Mouse (Mus musculus): ENCODE results near the gene Stx8. TPM values are rescaled to one million over a fixed set of nuclear protein-coding genes. Genes with fewer than 3 reads are reported as not detected.

Gene Stx8
- polyA plus RNA-seq, 1 experiment from 2014 or later = 64.1 TPM

DNA sequence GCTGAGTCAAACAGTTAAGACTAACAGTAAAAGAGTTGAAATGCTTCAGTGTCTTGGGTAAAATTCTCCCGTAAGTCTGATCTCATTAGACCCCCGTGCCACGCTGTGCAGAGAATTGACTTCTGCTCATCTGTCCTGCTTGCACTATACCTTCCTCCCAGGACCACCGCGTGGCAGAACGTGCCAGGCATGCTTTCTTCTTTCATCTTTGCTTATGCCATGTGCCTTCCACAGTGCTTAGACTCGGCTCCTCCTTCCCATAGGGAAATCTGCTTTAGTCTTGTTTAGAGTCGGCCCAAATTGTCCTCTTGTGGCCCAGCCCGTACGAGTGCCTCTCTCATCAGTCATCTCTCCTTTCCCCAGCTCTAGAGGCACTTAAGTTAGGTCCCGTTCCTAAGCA, 1.8 kb downstream of the Stx8 start:
- Histone ChIP-seq H3K27me3 (ENCODE audit: control insufficient read depth, insufficient read depth, low read depth, low read length) (no peaks in the 10 kb centered on the region), H3K9ac (ENCODE audit: low read depth, low read length) (no peak overlapping the region), H3K4me2 (ENCODE audit: low read length) (0 out of 2 replicates have a peak overlapping the region, but pooled peaks have one; percentile 12), H3K36me3 (ENCODE audit: control insufficient read depth, insufficient read depth, low read length) (0 out of 2 replicates have a peak, but pooled peaks cover 2% of the 10 kb centered on the region), H3K27ac (ENCODE audit: low read length) (no peak overlapping the region), H3K4me1 (ENCODE audit: control insufficient read depth, insufficient read depth, low read length) (peaks cover 17% of the 10 kb centered on the region), H3K9me3 (replicated peaks; ENCODE audit: control insufficient read depth, low read length, poor library complexity, severe bottlenecking) (no peaks in the 10 kb centered on the region), H3K4me3 (ENCODE audit: low read depth, low read length) (no peak overlapping the region)
- WGBS = 47% methylated on average over 11 of the region's 11 CpGs
- no peak for ATAC-seq

- Histone ChIP-seq H3K27ac (ENCODE audit: low read length) (no peak overlapping the region), H3K4me1 (ENCODE audit: control insufficient read depth, insufficient read depth, low read length) (peaks cover 5% of the 10 kb centered on the region; the same call in 1 of the 2 replicates), H3K27me3 (ENCODE audit: control insufficient read depth, insufficient read depth, low read depth, low read length) (no peaks in the 10 kb centered on the region), H3K4me3 (ENCODE audit: low read depth, low read length) (no peak overlapping the region), H3K9ac (ENCODE audit: low read depth, low read length) (no peak overlapping the region), H3K4me2 (ENCODE audit: low read length) (no peak overlapping the region), H3K36me3 (ENCODE audit: control insufficient read depth, insufficient read depth, low read length) (peaks cover 9% of the 10 kb centered on the region; the same call in 1 of the 2 replicates), H3K9me3 (replicated peaks; ENCODE audit: control insufficient read depth, low read length, poor library complexity, severe bottlenecking) (no peaks in the 10 kb centered on the region)
- no peak for ATAC-seq
- WGBS = 82% methylated on average over 1 of the region's 1 CpGs
Observed at GRCm38 (mm10) chr11:67972606-67973005, 6.6 kb downstream of the Stx8 start.

- H3K4me1 ChIP-seq (ENCODE audit: control insufficient read depth, insufficient read depth, low read length) = no peaks in the 10 kb centered on the region; the same call in 1 of the 2 replicates
- no peak overlapping the region for H3K9ac ChIP-seq (ENCODE audit: low read depth, low read length)
- no peaks in the 10 kb centered on the region for H3K9me3 ChIP-seq (replicated peaks; ENCODE audit: control insufficient read depth, low read length, poor library complexity, severe bottlenecking)
- H3K27ac ChIP-seq (ENCODE audit: low read length) = no peak overlapping the region
- H3K4me2 ChIP-seq (ENCODE audit: low read length) = no peak overlapping the region
- 90% methylated on average over 5 of the region's 5 CpGs for WGBS
- ATAC-seq = no peak
- H3K27me3 ChIP-seq (ENCODE audit: control insufficient read depth, insufficient read depth, low read depth, low read length) = no peaks in the 10 kb centered on the region
- peaks cover 9% of the 10 kb centered on the region; the same call in 1 of the 2 replicates for H3K36me3 ChIP-seq (ENCODE audit: control insufficient read depth, insufficient read depth, low read length)
- no peak overlapping the region for H3K4me3 ChIP-seq (ENCODE audit: low read depth, low read length)
Observed at GRCm38 (mm10) chr11:67973225-67973624, 7.2 kb downstream of the Stx8 start.

DNA sequence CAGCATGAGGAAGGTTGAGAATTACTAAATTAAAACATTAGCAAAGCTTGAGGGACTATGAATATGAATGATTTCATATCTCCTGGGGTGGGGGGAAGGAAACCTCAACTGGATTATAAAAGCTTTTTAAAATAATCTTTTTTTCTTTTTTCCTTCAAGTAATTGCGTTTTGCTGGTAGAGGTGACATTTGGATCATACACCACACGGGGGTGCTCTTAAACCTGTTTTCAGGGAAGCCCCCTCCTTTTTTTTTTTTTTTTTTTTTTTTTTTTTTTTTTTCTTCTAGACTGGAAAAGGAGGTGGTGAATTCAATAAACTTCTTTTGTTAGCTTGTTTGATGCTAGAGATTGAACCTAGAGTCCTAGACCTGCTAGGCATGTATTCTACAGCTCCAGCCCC, 9.3 kb downstream of the Stx8 start:
- ATAC-seq = no peak
- Histone ChIP-seq H3K4me3 (ENCODE audit: low read depth, low read length) (no peak overlapping the region), H3K4me1 (ENCODE audit: control insufficient read depth, insufficient read depth, low read length) (no peaks in the 10 kb centered on the region), H3K9me3 (replicated peaks; ENCODE audit: control insufficient read depth, low read length, poor library complexity, severe bottlenecking) (no peaks in the 10 kb centered on the region), H3K27me3 (ENCODE audit: control insufficient read depth, insufficient read depth, low read depth, low read length) (no peaks in the 10 kb centered on the region), H3K9ac (ENCODE audit: low read depth, low read length) (no peak overlapping the region), H3K36me3 (ENCODE audit: control insufficient read depth, insufficient read depth, low read length) (peaks cover 9% of the 10 kb centered on the region; the same call in 1 of the 2 replicates), H3K4me2 (ENCODE audit: low read length) (no peak overlapping the region), H3K27ac (ENCODE audit: low read length) (no peak overlapping the region)
- 11% methylated on average over 2 of the region's 2 CpGs for WGBS

DNA sequence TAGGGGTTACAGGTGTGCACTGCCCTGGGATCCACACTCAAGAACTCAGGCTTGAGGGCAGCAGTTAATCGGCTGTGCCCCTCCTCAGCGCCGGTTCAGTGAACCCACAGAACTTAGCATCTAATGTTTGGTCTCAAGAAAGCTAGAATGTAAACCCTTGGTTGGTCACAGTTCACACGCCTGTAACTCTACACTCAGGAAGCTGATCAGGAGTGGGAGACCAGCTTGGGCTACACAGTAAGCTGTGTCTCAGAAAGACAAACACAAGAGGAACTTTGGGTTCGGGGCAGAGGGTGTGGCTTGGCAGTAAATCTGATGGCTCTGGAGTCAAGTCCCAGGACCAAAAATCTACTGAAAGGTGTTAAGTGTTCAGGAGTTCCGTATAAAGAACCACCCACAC, 17.6 kb downstream of the Stx8 start:
- Histone ChIP-seq H3K27me3 (ENCODE audit: control insufficient read depth, insufficient read depth, low read depth, low read length) (no peaks in the 10 kb centered on the region), H3K4me1 (ENCODE audit: control insufficient read depth, insufficient read depth, low read length) (0 out of 2 replicates have a peak, but pooled peaks cover 4% of the 10 kb centered on the region), H3K36me3 (ENCODE audit: control insufficient read depth, insufficient read depth, low read length) (peaks cover 3% of the 10 kb centered on the region; the same call in 1 of the 2 replicates), H3K9ac (ENCODE audit: low read depth, low read length) (no peak overlapping the region), H3K4me2 (ENCODE audit: low read length) (no peak overlapping the region), H3K27ac (ENCODE audit: low read length) (no peak overlapping the region), H3K4me3 (ENCODE audit: low read depth, low read length) (no peak overlapping the region), H3K9me3 (replicated peaks; ENCODE audit: control insufficient read depth, low read length, poor library complexity, severe bottlenecking) (no peaks in the 10 kb centered on the region)
- 96% methylated on average over 6 of the region's 6 CpGs for WGBS
- ATAC-seq = no peak

DNA sequence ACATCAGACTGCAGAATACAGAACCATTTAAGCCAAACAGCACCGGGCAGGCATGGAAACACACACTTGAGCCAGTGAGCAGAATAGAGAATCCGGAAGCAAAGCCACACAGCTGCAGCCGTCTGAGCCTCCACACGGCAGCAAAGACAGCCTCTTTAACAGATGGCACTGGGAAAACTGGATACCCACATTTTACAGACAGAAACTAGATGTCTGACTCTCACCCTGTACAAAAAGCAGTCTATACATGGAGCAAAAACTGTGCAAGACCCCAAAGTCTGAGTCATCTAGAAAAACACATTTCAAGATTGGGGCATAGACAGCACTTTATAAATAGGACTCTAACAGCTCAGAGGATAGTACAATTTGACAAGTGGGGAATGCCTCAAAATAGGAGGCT, 25.2 kb downstream of the Stx8 start:
- no peak overlapping the region for H3K27ac ChIP-seq (ENCODE audit: low read length)
- no peaks in the 10 kb centered on the region for H3K9me3 ChIP-seq (replicated peaks; ENCODE audit: control insufficient read depth, low read length, poor library complexity, severe bottlenecking)

GRCm38 (mm10) chr11:67995965-67996364, 30.0 kb downstream of the Stx8 start:
- Histone ChIP-seq H3K27ac (ENCODE audit: low read length) (no peak overlapping the region), H3K27me3 (ENCODE audit: control insufficient read depth, insufficient read depth, low read depth, low read length) (no peaks in the 10 kb centered on the region), H3K36me3 (ENCODE audit: control insufficient read depth, insufficient read depth, low read length) (no peaks in the 10 kb centered on the region), H3K9me3 (replicated peaks; ENCODE audit: control insufficient read depth, low read length, poor library complexity, severe bottlenecking) (no peaks in the 10 kb centered on the region), H3K4me3 (ENCODE audit: low read depth, low read length) (no peak overlapping the region), H3K4me2 (ENCODE audit: low read length) (no peak overlapping the region), H3K4me1 (ENCODE audit: control insufficient read depth, insufficient read depth, low read length) (no peaks in the 10 kb centered on the region), H3K9ac (ENCODE audit: low read depth, low read length) (no peak overlapping the region)
- ATAC-seq = no peak
- 75% methylated on average over 4 of the region's 4 CpGs for WGBS

More for the DNA sequence above, 25.2 kb downstream of the Stx8 start:
- no peak overlapping the region for H3K4me3 ChIP-seq (ENCODE audit: low read depth, low read length)
- no peak overlapping the region for H3K9ac ChIP-seq (ENCODE audit: low read depth, low read length)
- WGBS = 77% methylated on average over 4 of the region's 4 CpGs
- no peaks in the 10 kb centered on the region for H3K36me3 ChIP-seq (ENCODE audit: control insufficient read depth, insufficient read depth, low read length)
- no peaks in the 10 kb centered on the region for H3K27me3 ChIP-seq (ENCODE audit: control insufficient read depth, insufficient read depth, low read depth, low read length)
- 0 out of 2 replicates have a peak, but pooled peaks cover 4% of the 10 kb centered on the region for H3K4me1 ChIP-seq (ENCODE audit: control insufficient read depth, insufficient read depth, low read length)
- H3K4me2 ChIP-seq (ENCODE audit: low read length) = no peak overlapping the region
- no peak for ATAC-seq

GRCm38 (mm10) chr11:67998905-67999304, 32.9 kb downstream of the Stx8 start:
- Histone ChIP-seq H3K9ac (ENCODE audit: low read depth, low read length) (no peak overlapping the region), H3K27me3 (ENCODE audit: control insufficient read depth, insufficient read depth, low read depth, low read length) (no peaks in the 10 kb centered on the region), H3K9me3 (replicated peaks; ENCODE audit: control insufficient read depth, low read length, poor library complexity, severe bottlenecking) (no peaks in the 10 kb centered on the region), H3K36me3 (ENCODE audit: control insufficient read depth, insufficient read depth, low read length) (no peaks in the 10 kb centered on the region), H3K4me1 (ENCODE audit: control insufficient read depth, insufficient read depth, low read length) (no peaks in the 10 kb centered on the region), H3K4me3 (ENCODE audit: low read depth, low read length) (no peak overlapping the region), H3K27ac (ENCODE audit: low read length) (no peak overlapping the region), H3K4me2 (ENCODE audit: low read length) (no peak overlapping the region)
- ATAC-seq = no peak
- 93% methylated on average over 3 of the region's 3 CpGs for WGBS

DNA sequence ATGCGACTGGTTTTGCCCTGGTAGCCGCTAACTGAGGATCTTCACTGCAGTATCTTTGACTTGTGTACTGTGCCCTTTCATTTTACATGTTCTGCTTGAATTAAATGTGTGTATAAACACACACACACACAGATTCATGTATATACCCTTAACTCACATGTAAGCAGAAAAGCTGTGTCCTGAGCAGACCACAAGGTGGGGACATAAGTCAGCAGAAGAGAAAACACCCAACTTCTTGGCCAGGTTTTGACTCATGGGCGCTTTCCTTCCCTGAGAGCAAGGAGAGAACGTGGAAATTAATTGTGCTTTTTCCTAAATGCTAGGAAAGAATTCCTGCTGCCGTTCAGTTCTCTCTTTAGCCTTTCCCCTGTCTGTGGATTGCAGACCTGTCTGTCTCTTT, 33.6 kb downstream of the Stx8 start:
- ATAC-seq = no peak
- 69% methylated on average over 5 of the region's 5 CpGs for WGBS

More for the DNA sequence above, 33.6 kb downstream of the Stx8 start:
- Histone ChIP-seq H3K4me3 (ENCODE audit: low read depth, low read length) (no peak overlapping the region), H3K4me1 (ENCODE audit: control insufficient read depth, insufficient read depth, low read length) (no peaks in the 10 kb centered on the region; the same call in 1 of the 2 replicates), H3K27ac (ENCODE audit: low read length) (no peak overlapping the region), H3K36me3 (ENCODE audit: control insufficient read depth, insufficient read depth, low read length) (no peaks in the 10 kb centered on the region), H3K4me2 (ENCODE audit: low read length) (no peak overlapping the region), H3K9me3 (replicated peaks; ENCODE audit: control insufficient read depth, low read length, poor library complexity, severe bottlenecking) (no peaks in the 10 kb centered on the region), H3K9ac (ENCODE audit: low read depth, low read length) (no peak overlapping the region), H3K27me3 (ENCODE audit: control insufficient read depth, insufficient read depth, low read depth, low read length) (no peaks in the 10 kb centered on the region)
